Mouse (Mus musculus) CH12.LX (cell line): ENCODE data around the gene Slc26a9. TPM values are rescaled to one million over a fixed set of nuclear protein-coding genes. Genes with fewer than 3 reads are reported as not detected.
A peak's percentile ranks its signal among the peaks of the same experiment; 100 is the strongest.

Experiments
- DNase-seq: peaks from one replicate; pipeline ENCODE4 v3.0.0-alpha.2; 2013; ENCODE audit errors: extremely low read depth
- H3K27ac ChIP-seq: 2 replicates; pipeline ENCODE4 v1.5.1; 2012; ENCODE audit warnings: low read depth, mild to moderate bottlenecking, control low read depth, moderate library complexity; ENCODE audit not compliant: insufficient read depth
- H3K27me3 ChIP-seq: replicated peaks from 2 replicates; pipeline ENCODE3; 2012; ENCODE audit warnings: inconsistent platforms
- H3K36me3 ChIP-seq, 2 experiments: replicated peaks in 1 of 2; 2 replicates each; pipeline versions ENCODE3 to v1.6.1; 2012; ENCODE audit warnings: inconsistent platforms in 1 of 2, low read length in 1 of 2, mild to moderate bottlenecking in 1 of 2, mixed read lengths in 1 of 2, moderate library complexity in 1 of 2; ENCODE audit not compliant: control insufficient read depth in 1 of 2, insufficient read depth in 1 of 2
- H3K4me1 ChIP-seq, 2 experiments: 2 replicates each; pipeline ENCODE4 v1.6.1; 2012; ENCODE audit warnings: inconsistent platforms in 1 of 2, moderate library complexity in 1 of 2; ENCODE audit not compliant: insufficient read depth in 2 of 2, control insufficient read depth in 1 of 2
- H3K4me2 ChIP-seq: 2 replicates; pipeline ENCODE4 v1.6.1; 2012; ENCODE audit warnings: low read depth, mild to moderate bottlenecking, control low read depth; ENCODE audit not compliant: poor library complexity, insufficient read depth, severe bottlenecking
- H3K4me3 ChIP-seq, 3 experiments: fragments of 150-350 bp in 1 of 3; sonication (generic) in 1 of 3; replicated peaks in 1 of 3; 2 replicates each; pipeline versions ENCODE3 to v1.5.1; 2011 to 2012; ENCODE audit warnings: low read depth in 2 of 3, low read length in 2 of 3, mild to moderate bottlenecking in 2 of 3, moderate library complexity in 2 of 3, control low read depth in 1 of 3, improper control_type of control experiment in 1 of 3, inconsistent platforms in 1 of 3, mixed read lengths in 1 of 3; ENCODE audit not compliant: poor library complexity in 1 of 3
- H3K79me2 ChIP-seq: replicated peaks from 2 replicates; pipeline ENCODE4 v1.6.1; 2012; ENCODE audit warnings: mild to moderate bottlenecking, moderate library complexity; ENCODE audit not compliant: control insufficient read depth, poor library complexity, insufficient read depth, severe bottlenecking; ENCODE audit errors: extremely low read depth
- H3K9ac ChIP-seq: 2 replicates; pipeline ENCODE4 v1.6.1; 2012; ENCODE audit warnings: low read depth, mild to moderate bottlenecking, control low read depth, moderate library complexity; ENCODE audit not compliant: insufficient read depth
- H3K9me3 ChIP-seq: replicated peaks from 2 replicates; pipeline ENCODE3; 2012; ENCODE audit warnings: low read length, inconsistent platforms, mixed read lengths
- BHLHE40 ChIP-seq: IDR thresholded peaks from 2 replicates; pipeline ENCODE4 v1.6.1; 2011; ENCODE audit warnings: mild to moderate bottlenecking, low read depth, low read length, improper control_type of control experiment
- CHD1 ChIP-seq: IDR thresholded peaks from 2 replicates; pipeline ENCODE4 v1.6.1; 2012; ENCODE audit warnings: low read depth, low read length, improper control_type of control experiment, inconsistent platforms
- CHD2 ChIP-seq: IDR thresholded peaks from 2 replicates; pipeline ENCODE4 v1.6.1; 2011; ENCODE audit warnings: low read length, improper control_type of control experiment
- E2F4 ChIP-seq: IDR thresholded peaks from 2 replicates; pipeline ENCODE4 v1.6.1; 2011; ENCODE audit warnings: low read depth, low read length, improper control_type of control experiment; ENCODE audit not compliant: insufficient replicate concordance
- EP300 ChIP-seq: IDR thresholded peaks from 2 replicates; pipeline ENCODE4 v1.6.1; 2011; ENCODE audit warnings: low read length, improper control_type of control experiment
- ETS1 ChIP-seq: conservative IDR thresholded peaks from 2 replicates; pipeline ENCODE4 v1.6.1; 2012; ENCODE audit warnings: low read depth, mild to moderate bottlenecking, inconsistent platforms, low read length, improper control_type of control experiment, moderate library complexity
- GABPA ChIP-seq: IDR thresholded peaks from 2 replicates; pipeline ENCODE4 v1.6.1; 2012; ENCODE audit warnings: low read depth, low read length, improper control_type of control experiment, inconsistent platforms; ENCODE audit not compliant: insufficient replicate concordance
- IRF4 ChIP-seq: IDR thresholded peaks from 2 replicates; pipeline ENCODE4 v1.6.1; 2014; ENCODE audit warnings: low read depth, mild to moderate bottlenecking, inconsistent platforms, low read length, improper control_type of control experiment
- JUN ChIP-seq: IDR thresholded peaks from 2 replicates; pipeline ENCODE4 v1.6.1; 2011; ENCODE audit warnings: low read depth, mild to moderate bottlenecking, low read length, improper control_type of control experiment, moderate library complexity; ENCODE audit not compliant: insufficient read depth
- MAFK ChIP-seq: IDR thresholded peaks from 2 replicates; pipeline ENCODE4 v1.6.1; 2011; ENCODE audit warnings: low read length, improper control_type of control experiment; ENCODE audit not compliant: insufficient replicate concordance
- MAX ChIP-seq: IDR thresholded peaks from 2 replicates; pipeline ENCODE4 v1.6.1; 2011; ENCODE audit warnings: low read length, improper control_type of control experiment
- MEF2A ChIP-seq: IDR thresholded peaks from 2 replicates; pipeline ENCODE4 v1.6.1; 2014; ENCODE audit warnings: low read depth, mild to moderate bottlenecking, inconsistent platforms, low read length, improper control_type of control experiment, borderline replicate concordance
- MXI1 ChIP-seq: IDR thresholded peaks from 2 replicates; pipeline ENCODE4 v1.6.1; 2011; ENCODE audit warnings: mild to moderate bottlenecking, low read depth, low read length, improper control_type of control experiment
- MYC ChIP-seq: IDR thresholded peaks from 2 replicates; pipeline ENCODE4 v1.6.1; 2011; ENCODE audit warnings: low read depth, mild to moderate bottlenecking, improper control_type of control experiment, low read length
- POLR2A ChIP-seq: IDR thresholded peaks from 2 replicates; pipeline ENCODE4 v1.6.1; 2011; ENCODE audit warnings: low read depth, mild to moderate bottlenecking, improper control_type of control experiment, low read length
- POLR2AphosphoS2 ChIP-seq: IDR thresholded peaks from 2 replicates; pipeline ENCODE4 v1.6.1; 2011; ENCODE audit warnings: low read depth, low read length, improper control_type of control experiment
- RAD21 ChIP-seq: IDR thresholded peaks from 2 replicates; pipeline ENCODE4 v1.6.1; 2011; ENCODE audit warnings: low read depth, mild to moderate bottlenecking, low read length, improper control_type of control experiment, moderate library complexity
- SMC3 ChIP-seq: IDR thresholded peaks from 2 replicates; pipeline ENCODE4 v1.6.1; 2011; ENCODE audit warnings: low read depth, low read length, improper control_type of control experiment
- TBP ChIP-seq: conservative IDR thresholded peaks from 2 replicates; pipeline ENCODE4 v1.6.1; 2011; ENCODE audit warnings: low read depth, low read length, improper control_type of control experiment
- TCF12 ChIP-seq: IDR thresholded peaks from 2 replicates; pipeline ENCODE4 v1.6.1; 2014; ENCODE audit warnings: low read depth, mild to moderate bottlenecking, inconsistent platforms, low read length, improper control_type of control experiment
- ZNF384 ChIP-seq: IDR thresholded peaks from 2 replicates; pipeline ENCODE4 v1.6.1; 2012; ENCODE audit warnings: low read depth, low read length, improper control_type of control experiment, inconsistent platforms
- dilution Hi-C: fragments of 300-500 bp; cut with MboI; formaldehyde crosslinking; loops from 2 replicates; pipeline ENCODE4 v1.14.3; 2020; ENCODE audit warnings: low sequenced_read_pairs; ENCODE audit not compliant: extremely low pct_unique_long_range_greater_than_20kb, extremely low pct_ligation_motif_present
- in situ Hi-C: fragments of 300-500 bp; cut with MboI; formaldehyde crosslinking; loops from 3 replicates; pipeline ENCODE4 v1.14.3; 2019; ENCODE audit warnings: low sequenced_read_pairs, low pct_ligation_motif_present, low pct_unique_long_range_greater_than_20kb, mixed read lengths
- polyA plus RNA-seq: library from polyadenylated mRNA; unstranded; fragments of >175 nt; gene quantifications from 2 replicates; pipeline ENCODE4 v1.2.1, GENCODE M21; 2012; ENCODE audit warnings: low read depth; ENCODE audit not compliant: insufficient read length
- total RNA-seq, 2 experiments: library from RNA; depleted of rRNA; stranded (reverse); fragments of 300-350 nt in 1 of 2; fragments of >200 nt in 1 of 2; gene quantifications; 2 replicates each; pipeline ENCODE4 v1.2.3; 2012 to 2014

Slc26a9 gene
- total and polyA plus RNA-seq, 3 experiments, result 0.31 TPM; not detected in 2

DNA sequence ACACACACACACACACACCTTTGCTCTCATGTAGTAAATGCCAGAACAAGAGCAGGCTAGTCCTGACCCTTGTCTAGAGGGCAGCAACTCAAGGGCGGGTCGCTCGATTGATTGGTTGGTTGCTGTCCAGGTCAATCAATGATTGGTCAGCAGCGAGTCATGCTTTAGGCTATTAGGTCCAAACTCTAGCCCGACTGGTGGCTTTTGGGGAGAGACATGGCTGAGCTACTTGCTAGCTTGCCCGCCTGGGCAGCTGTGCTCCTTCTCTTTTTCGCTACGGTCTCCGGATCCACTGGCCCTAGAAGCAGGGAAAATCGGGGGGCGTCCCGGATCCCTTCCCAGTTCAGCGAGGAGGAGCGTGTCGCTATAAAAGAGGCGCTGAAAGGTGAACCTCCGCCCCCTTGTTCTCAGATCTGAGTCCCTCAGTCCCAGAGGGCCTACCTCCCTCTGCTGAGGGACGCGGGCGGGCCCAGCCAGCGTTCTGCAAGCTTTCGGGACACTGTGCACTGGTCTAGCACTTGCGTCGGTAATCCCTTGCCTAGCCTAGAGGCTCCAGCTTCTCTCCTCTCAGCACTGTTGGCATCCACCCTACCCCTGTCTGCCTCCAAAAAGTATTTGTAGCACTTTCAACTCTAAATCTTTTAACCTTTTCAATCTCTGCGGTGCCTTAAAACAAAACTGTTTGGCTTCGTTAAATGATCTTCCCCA is 53.5 kb downstream of the Slc26a9 start, which contains the start of gene Pm20d1:
Gene Pm20d1, plus strand, starts transcription at position 180 of the 708 bp plus-strand sequence.
- in situ Hi-C loops, result no loop called here
- Histone ChIP-seq H3K4me3 (no peak within 1 kb of the TSS), H3K9me3 (no peaks in the 10 kb centered on the region), H3K27me3 (peaks cover 2% of the 10 kb centered on the region), H3K4me2 (no peak within 1 kb of the TSS), H3K79me2 (no peaks in the 10 kb centered on the region), H3K27ac (no peak within 1 kb of the TSS), H3K9ac (no peak within 1 kb of the TSS), H3K4me1 (peaks cover 6 to 11% of the 10 kb centered on the region in 2 experiments), H3K36me3 (no peaks in the 10 kb centered on the region)
- dilution Hi-C loops, result no loop called here
- TF ChIP-seq CHD2, result no peak
- no peak for TF ChIP-seq CHD1
- no peak for TF ChIP-seq MAFK
- no peak for TF ChIP-seq E2F4
- TF ChIP-seq BHLHE40, result no peak
- TF ChIP-seq JUN, result no peak
- no peak for TF ChIP-seq ZNF384
- no peak for TF ChIP-seq GABPA
- no peak for TF ChIP-seq TCF12
- TF ChIP-seq EP300, result no peak
- TF ChIP-seq ETS1, result no peak
- TF ChIP-seq MXI1, result no peak
- TF ChIP-seq POLR2A, result no peak
- TF ChIP-seq MEF2A, result no peak
- no peak for TF ChIP-seq TBP
- TF ChIP-seq IRF4, result no peak
- no peak for TF ChIP-seq SMC3
- TF ChIP-seq POLR2AphosphoS2, result no peak
- TF ChIP-seq RAD21, result no peak
- DNase-seq, result no peak

DNA sequence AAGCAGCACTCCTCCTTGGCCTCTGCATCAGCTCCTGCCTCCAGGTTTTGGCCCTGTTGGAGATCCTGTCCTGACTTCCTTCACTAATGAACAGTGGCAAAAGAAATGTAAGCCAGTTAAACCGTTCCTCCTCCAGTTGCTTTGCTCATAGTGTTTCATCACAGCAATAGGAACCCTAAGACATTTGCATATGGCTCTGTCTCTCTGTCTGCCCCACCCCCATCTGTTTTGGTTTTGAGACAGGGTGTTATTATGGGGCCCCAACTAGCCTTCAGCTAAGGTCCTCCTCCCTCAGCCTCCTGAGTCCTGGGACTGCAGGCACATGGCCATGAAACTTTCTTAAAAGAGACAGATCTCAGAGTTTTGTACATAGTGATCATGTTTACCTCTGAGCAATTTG is 56.2 kb downstream of the Slc26a9 start:
- Histone ChIP-seq H3K27me3 (peaks cover 5% of the 10 kb centered on the region), H3K9me3 (no peaks in the 10 kb centered on the region), H3K4me1 (peaks cover 6 to 11% of the 10 kb centered on the region in 2 experiments), H3K27ac (no peak overlapping the region), H3K4me3 (no peak overlapping the region), H3K36me3 (no peaks in the 10 kb centered on the region), H3K79me2 (no peaks in the 10 kb centered on the region), H3K9ac (no peak overlapping the region), H3K4me2 (peak overlapping the region; percentile 31; the same call in 1 of the 2 replicates)
- DNase-seq, result peak; percentile 75
- TF ChIP-seq MEF2A (peak; percentile 8; the same call in 1 of the 2 replicates), MAFK (no peak), MYC (0 out of 2 replicates have a peak, but pooled peaks have one; percentile 28), MAX (no peak), CHD2 (0 out of 2 replicates have a peak, but pooled peaks have one; percentile 29)
- in situ Hi-C loops, result no loop called here
- dilution Hi-C loops, result no loop called here
